Mouse (Mus musculus) MEL (cell line): ENCODE data around the gene Ndufb4.

Experiments
- BHLHE40 ChIP-seq: IDR thresholded peaks from 2 replicates; pipeline ENCODE4 v1.6.1; 2012; ENCODE audit warnings: low read depth, mild to moderate bottlenecking, inconsistent platforms, low read length, improper control_type of control experiment, borderline replicate concordance
- CHD2 ChIP-seq: IDR thresholded peaks from 2 replicates; pipeline ENCODE4 v1.6.1; 2011; ENCODE audit warnings: low read length, improper control_type of control experiment
- CTCF ChIP-seq, 3 experiments: IDR thresholded peaks in 2 of 3; conservative IDR thresholded peaks in 1 of 3; 2 replicates each; pipeline ENCODE4 v1.5.1; 2011 to 2012; ENCODE audit warnings: low read length in 3 of 3, low read depth in 2 of 3, mild to moderate bottlenecking in 2 of 3, improper control_type of control experiment in 1 of 3, inconsistent platforms in 1 of 3, mixed read lengths in 1 of 3, moderate library complexity in 1 of 3; ENCODE audit not compliant: control insufficient read depth in 1 of 3, insufficient read depth in 1 of 3, poor library complexity in 1 of 3, severe bottlenecking in 1 of 3
- EP300 ChIP-seq, 2 experiments: IDR thresholded peaks; 2 replicates each; pipeline ENCODE4 v1.6.1; 2011; ENCODE audit warnings: improper control_type of control experiment in 2 of 2, low read length in 2 of 2, low read depth in 1 of 2, mild to moderate bottlenecking in 1 of 2
- ETS1 ChIP-seq: IDR thresholded peaks from 2 replicates; pipeline ENCODE4 v1.6.1; 2012; ENCODE audit warnings: low read depth, mild to moderate bottlenecking, inconsistent platforms, low read length, improper control_type of control experiment, moderate library complexity
- JUND ChIP-seq: IDR thresholded peaks from 2 replicates; pipeline ENCODE4 v1.6.1; 2011; ENCODE audit warnings: low read depth, mild to moderate bottlenecking, improper control_type of control experiment, low read length
- MAFK ChIP-seq: IDR thresholded peaks from 2 replicates; pipeline ENCODE4 v1.6.1; 2011; ENCODE audit warnings: low read depth, mild to moderate bottlenecking, low read length, improper control_type of control experiment, borderline replicate concordance
- MAX ChIP-seq: IDR thresholded peaks from 2 replicates; pipeline ENCODE4 v1.6.1; 2011; ENCODE audit warnings: low read length, improper control_type of control experiment
- MYB ChIP-seq: IDR thresholded peaks from 2 replicates; pipeline ENCODE4 v1.6.1; 2011; ENCODE audit warnings: mild to moderate bottlenecking, low read depth, low read length, improper control_type of control experiment
- NELFE ChIP-seq: IDR thresholded peaks from 2 replicates; pipeline ENCODE4 v1.6.1; 2011; ENCODE audit warnings: low read depth, low read length, improper control_type of control experiment
- POLR2A ChIP-seq, 2 experiments: IDR thresholded peaks; 2 replicates each; pipeline ENCODE4 v1.6.1; 2011 to 2012; ENCODE audit warnings: low read length in 2 of 2, mild to moderate bottlenecking in 2 of 2, control low read depth in 1 of 2, improper control_type of control experiment in 1 of 2, low read depth in 1 of 2, moderate library complexity in 1 of 2; ENCODE audit not compliant: control insufficient read depth in 1 of 2, insufficient read depth in 1 of 2, poor library complexity in 1 of 2
- TAL1 ChIP-seq: IDR thresholded peaks from 2 replicates; pipeline ENCODE4 v1.6.1; 2012; ENCODE audit warnings: mild to moderate bottlenecking, inconsistent platforms, low read length, moderate library complexity, mixed read lengths
- UBTF ChIP-seq: IDR thresholded peaks from 2 replicates; pipeline ENCODE4 v1.6.1; 2012; ENCODE audit warnings: low read depth, mild to moderate bottlenecking, inconsistent platforms, low read length, improper control_type of control experiment, moderate library complexity, borderline replicate concordance; ENCODE audit not compliant: insufficient read depth
- USF1 ChIP-seq: IDR thresholded peaks from 2 replicates; pipeline ENCODE4 v1.6.1; 2014; ENCODE audit warnings: low read depth, mild to moderate bottlenecking, inconsistent platforms, low read length, improper control_type of control experiment, moderate library complexity

- TF ChIP-seq CTCF (IDR thresholded peaks at IDR 0.05 in 2 of 3, conservative IDR thresholded peaks at IDR 0.05 in 1 of 3; ENCODE audit: control insufficient read depth in 1 of 3, insufficient read depth in 1 of 3, low read depth in 2 of 3, low read length in 3 of 3, poor library complexity in 1 of 3, severe bottlenecking in 1 of 3) (no peak), USF1 (no peak), TAL1 (no peak), POLR2A (IDR thresholded peaks at IDR 0.05; ENCODE audit: control insufficient read depth in 1 of 2, insufficient read depth in 1 of 2, low read depth in 1 of 2, low read length in 2 of 2, poor library complexity in 1 of 2) (no peak), MAFK (no peak), CHD2 (no peak), JUND (no peak), EP300 (IDR thresholded peaks at IDR 0.05; ENCODE audit: low read depth in 1 of 2, low read length in 2 of 2) (no peak), UBTF (no peak), BHLHE40 (no peak), NELFE (no peak), ETS1 (no peak), MYB (no peak), MAX (no peak)
These were observed 1.2 kb downstream of the Ndufb4 start for GRCm38 (mm10) chr16:37653058-37653457.
